Mouse (Mus musculus): ENCODE results near the gene D930020B18Rik. TPM values are rescaled to one million over a fixed set of nuclear protein-coding genes. Genes with fewer than 3 reads are reported as not detected.

The D930020B18Rik gene
- polyA plus RNA-seq (2017; shearing (Covaris generic)), result 1 to 10 TPM in 2 of 3 experiments, not detected in 1; 1.4 TPM

DNA sequence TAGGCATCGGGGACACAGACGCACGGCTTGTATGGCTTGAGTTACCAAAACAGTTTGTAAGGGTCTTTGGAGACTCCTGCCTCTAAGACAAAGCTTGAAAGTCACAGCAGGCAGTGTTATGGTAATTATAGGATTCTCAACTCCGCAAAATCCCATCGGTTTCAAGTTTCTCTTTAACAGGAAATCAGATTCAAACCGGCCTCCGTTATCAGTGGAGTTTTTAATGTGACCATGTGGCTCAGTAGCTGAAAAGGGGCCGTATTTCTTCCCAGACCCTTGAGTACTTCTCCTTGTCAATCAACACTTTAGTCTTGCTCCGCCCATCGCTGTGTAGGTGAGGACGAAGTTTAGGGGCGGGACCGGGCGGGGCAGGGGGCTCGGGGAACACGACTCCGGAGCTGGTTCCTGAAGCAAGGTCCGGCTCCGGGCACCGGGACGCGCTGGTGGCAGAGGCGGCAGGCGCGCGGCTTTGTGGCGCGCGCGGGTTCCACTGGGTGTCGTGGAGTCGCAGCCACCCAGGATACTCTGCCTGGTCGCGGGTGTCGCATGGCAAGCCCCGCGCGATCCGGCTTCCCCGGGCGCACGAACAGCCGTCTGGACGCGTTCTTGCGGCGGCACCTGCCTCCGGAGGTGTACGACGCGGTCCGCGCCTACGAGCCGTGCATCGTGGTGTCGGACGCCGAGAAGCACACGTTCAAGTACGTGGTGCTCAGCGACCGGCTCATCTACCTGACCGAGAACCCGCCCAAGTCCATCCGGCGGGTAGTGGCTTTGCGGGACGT, at the start of gene D930020B18Rik:
Gene D930020B18Rik (plus strand): TSS at position 317 of the 782 bp plus-strand sequence.
- ATAC-seq, result peak; percentile 24

DNA sequence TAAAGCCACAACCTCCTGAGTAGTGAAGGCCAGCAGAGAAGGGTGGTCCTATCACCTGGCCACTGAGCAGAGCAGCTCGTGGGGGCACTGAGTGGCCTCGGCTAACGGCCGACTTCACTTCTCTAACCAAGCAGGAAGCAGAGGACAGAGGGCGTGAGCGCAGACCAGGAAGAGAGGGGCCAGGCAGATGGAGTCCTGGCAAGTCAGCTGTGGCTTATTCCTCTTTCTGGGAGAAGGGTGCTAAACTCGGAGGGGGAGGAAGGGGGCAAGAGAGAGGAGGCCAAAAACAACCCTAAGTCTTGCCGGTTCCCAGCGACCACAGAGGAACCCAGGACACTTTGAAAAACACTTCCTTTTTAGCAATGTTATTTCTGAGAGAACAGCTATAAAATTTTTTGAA, 44.8 kb upstream of the D930020B18Rik start:
- no peak for ATAC-seq

DNA sequence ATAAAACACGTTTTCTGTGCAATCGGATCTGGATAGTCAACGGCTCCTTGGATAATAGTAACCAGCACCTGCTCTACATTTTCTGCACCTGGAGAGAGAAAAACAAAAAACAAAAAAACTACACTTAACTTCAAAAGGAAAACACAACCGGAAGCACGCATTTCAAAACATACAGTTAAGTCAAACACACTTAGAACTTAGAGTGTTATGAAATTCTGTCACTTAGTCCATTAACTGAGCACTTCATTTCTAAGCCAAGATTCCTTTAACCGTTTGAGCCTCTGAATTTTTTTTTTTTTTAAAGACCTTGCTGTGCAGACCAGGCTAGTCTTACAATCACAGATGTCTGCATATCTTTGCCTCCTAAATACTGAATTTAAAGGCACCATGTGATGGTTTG, 40.1 kb upstream of the D930020B18Rik start:
- ATAC-seq, result no peak

DNA sequence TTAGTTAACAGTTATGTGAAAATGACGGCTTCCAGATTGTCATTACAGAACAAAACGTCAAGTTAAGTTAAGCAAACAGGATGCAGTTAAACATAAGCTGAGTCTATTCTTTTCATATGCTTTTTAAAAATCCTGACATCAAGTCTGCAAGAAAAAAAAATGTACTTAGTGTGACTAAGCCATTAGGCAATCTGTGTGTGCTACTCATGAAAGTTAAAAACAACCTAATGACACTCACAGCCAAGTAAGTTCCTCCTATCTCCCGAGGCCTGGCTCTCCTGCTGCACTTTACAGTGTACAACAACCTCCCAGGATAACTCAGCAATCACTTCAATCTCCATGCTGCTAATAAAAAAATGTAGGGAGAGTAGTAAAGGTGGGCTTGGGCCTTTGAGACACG, 37.8 kb upstream of the D930020B18Rik start:
- no peak for ATAC-seq

DNA sequence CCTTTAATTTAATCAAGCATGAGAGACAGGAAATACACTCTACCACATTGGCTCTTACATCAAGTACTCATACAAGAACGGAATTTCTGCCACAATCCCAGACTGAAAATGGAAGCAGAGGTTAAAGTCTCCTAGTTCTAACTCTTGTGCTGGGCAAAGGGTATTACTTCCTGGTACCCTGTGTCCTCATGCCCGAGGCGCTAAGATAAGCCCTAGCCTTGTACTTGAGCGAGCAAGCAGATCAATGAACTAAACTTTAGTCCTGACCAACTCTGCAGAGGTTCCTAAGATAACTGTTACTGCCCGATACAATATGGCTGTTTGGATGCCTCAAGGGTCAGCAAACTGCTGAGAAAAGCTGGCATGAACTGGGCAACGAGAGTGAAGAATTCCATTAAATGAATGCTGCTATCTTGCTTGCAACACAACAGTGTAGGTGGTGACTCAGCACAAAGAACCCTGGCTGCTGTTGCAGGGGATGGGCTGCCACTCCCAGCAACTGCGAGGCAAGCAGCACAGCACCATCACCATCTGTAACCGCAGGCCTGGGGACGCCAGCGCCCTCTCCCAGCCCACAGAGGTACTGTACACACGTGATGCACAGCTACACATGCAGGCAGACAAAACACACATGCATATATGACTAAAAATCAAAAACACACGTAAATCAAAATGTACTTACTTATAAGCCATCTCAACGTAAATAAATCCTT, 36.6 kb upstream of the D930020B18Rik start:
- no peak for ATAC-seq

DNA sequence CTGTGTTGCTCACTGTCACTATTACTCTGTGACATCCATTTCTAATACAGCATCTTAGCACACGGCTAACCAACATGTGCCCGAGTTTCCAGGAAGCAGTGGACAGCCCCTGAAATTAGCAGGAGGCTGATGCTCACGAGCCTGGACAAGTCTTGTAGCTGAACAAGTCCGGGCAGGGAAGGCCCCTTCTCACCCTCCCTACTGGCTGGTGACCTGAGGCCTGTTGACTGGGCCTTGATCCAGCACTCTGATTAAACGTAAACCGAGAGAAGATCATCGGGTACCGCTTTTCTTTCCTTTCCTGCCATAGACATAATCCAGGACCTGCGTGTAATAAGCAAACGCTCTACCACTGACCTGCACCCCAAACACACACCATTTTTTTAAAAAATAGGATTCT, 33.2 kb upstream of the D930020B18Rik start:
- ATAC-seq, result no peak

DNA sequence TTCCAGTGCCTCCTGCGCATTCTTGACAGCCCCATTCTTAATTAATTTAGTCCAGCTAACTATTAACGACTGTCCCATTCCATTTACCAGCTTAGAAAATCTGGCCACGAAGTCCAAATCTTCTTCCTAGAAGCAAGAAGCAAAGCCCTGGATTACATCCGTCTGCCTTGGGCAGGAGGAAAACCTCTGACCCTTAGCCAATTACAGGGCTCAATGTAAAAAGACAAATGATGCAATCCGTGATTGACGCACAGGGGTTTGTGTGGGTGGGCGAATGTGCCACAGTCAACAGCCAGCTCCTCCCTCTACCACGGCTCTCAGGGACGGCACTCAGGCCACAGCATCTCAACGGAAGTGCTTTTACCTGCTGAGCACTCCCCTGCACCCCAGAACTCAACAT, 29.8 kb upstream of the D930020B18Rik start:
- ATAC-seq, result no peak

DNA sequence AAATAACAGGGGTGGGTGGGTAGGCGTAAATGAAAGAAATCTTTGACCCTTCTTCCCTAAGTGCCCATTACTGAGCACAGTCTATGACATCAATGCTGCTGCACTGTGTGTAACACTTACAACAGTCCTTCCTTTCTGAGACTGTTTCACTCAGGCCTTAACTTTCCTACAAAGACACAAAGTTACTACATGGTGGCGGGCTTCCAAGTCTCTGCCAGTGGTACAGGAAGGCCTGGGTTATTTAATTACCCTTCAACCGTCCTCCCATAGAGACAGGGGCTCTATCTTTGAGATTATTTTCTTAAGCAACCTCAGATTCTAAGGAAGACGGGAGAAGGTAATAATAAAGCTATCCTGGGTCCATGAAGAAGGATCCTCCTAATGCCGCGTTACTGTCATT, 28.9 kb upstream of the D930020B18Rik start:
- no peak for ATAC-seq

DNA sequence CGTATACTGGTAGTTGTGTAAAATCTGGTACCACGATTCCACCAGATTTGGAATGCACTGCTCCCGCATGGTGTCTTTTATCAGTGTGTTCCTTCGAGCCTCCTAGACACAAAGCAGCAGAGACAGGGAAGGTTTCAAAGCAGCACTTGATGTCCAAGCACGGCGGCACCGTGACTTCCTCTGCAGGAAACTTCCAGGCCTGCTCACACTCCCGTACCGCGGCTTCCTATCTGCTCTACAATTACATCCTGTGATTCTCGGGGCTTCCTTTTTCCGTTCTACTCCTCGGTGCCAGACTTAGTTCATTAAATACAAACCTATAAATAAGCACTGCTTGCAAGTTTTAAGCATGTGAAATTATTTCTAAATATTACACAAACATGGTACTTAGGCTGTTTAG, 27.8 kb upstream of the D930020B18Rik start:
- ATAC-seq, result no peak

DNA sequence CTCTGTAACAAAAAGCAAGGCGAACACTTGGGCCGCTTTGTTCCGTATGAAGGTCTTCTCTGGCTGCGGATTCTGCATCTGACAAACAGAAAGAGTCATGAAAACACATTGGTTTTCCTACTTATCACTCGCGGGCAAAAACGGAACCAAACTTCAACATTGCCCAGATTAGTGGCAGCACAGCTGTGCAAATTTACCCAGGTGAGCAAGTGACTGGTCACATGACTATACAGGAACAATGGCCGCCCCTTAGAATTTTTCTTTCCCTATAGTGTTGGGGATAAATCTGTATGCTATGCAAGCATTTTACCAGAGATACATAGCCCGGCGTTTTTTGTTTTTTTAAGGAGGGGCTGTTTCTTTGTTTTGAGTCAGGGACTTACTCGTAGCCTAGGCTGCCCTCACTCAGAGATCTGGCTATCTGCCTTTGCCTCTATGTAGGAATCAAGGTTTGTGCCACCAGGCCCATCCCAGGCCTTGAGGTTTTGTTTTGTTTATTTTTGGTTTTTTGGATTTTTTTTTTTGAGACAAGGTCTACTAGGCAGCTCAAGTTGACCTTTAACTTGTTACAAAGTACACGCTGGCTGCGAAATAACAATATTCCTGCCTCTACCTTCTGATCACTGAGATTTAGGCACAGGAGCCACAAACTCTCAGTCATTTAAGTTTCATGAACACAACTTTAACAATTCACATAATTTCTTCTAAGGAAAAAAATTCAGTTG, 26.1 kb upstream of the D930020B18Rik start:
- no peak for ATAC-seq

DNA sequence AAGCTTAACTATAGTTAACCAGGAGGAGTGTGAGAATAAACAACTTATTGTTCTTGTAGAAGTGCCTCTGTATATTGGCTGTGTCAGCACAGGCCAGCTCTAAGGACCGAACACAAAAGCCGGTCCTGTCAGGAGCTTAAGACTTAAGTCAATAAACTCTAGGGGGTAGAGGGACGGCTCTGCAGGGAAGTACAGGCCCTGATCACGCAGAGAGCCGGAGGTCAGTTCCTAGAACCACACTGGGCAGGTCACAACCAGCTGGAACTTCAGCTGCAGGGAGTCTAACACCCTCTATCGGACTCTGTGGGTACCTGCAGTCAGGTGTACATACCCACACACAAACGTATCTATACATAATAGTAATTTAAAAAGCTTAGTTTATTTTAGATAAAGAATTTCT, 25.5 kb upstream of the D930020B18Rik start:
- ATAC-seq, result no peak

DNA sequence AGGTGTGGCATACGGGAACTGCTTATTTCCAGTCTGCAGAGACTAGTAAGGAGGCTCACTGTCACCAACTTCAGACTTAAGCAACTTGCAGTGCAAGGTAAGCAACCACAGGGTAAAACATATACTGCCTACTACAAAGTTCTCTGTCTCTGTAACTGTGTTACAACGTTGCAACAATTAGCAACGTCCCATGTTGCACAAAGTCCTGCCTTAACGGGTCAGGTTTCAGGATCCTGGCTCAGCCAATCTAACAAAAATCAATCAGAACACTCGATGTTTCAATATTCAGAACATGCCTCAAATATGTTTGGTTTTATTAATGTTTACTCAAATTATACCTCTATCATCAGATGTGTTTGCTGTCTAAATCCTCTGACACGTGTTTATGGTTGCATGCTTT, 19.0 kb upstream of the D930020B18Rik start:
- no peak for ATAC-seq

DNA sequence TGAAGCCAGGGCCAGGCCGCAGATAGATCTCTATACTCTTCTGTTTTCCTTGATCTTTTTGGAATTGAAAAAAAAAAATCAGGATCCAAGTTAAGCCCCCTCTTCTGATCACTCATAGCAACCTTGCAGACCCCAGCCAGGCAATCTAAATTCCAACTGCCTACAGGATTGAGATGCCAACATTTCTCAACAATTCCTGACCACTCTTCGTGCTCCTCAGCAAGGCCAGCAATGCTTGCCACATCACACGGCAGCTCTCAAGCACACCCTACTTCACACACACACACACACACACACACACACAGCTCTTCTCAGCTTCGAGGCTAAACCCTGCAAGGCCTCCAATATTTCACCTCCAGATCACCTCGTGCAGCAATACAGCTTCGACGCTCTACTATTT, 17.7 kb upstream of the D930020B18Rik start:
- ATAC-seq, result no peak

DNA sequence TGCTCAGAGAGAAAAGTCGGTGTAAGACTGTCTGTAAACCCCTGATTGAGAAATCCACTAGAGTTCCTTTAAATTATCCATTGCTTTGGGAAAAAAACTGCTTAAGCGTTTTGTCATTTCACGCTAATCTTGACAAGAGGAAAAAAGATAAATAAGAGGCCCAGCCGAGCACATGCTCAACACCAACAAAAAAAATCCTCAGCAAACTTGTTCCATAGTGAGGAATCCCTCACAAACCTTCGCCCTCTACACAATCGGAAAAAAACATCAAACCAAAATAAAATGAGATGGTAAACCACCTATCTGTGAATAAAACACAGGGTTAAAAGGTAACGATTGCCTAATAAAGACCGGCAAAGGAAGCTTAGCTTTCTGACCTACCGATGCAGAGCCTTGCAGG, 16.4 kb upstream of the D930020B18Rik start:
- peak; percentile 1 for ATAC-seq

DNA sequence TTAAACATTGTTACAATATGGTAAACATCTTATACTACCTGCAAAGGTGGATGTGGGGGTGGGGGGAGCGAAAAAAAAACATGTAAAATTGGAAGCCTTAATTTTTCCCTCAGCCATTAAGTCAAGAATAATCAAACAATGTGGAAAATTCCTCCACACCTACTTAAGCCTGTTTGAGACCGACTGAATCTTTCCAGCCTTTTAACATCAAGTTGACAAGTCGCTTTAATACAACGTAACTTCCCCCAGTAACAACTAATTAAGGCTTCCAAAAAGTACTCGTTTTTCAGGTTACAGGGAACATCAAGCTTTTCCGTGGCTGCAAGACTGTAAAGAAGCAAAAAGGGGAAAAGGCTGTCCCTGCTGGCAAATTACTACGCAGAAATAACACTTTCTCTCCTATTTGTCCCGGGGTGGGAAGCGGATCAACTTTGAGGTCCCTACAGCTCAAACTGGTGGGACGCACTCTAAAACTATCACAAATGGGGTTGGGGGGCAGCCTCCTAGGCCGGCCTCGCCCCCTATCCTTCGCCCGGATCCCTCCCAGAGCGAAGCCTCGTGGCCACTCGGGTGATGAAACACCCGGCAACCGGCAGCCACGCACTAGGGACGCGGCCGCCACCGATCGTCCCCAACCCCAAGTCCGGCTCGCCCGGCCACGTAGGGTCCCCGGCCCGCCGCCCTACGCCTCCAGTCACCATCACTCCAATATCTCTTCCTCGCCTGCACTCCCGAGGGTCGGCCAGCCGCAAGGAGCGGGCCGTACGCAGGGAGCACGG, 15.8 kb upstream of the D930020B18Rik start:
- ATAC-seq, result peak; percentile 22

DNA sequence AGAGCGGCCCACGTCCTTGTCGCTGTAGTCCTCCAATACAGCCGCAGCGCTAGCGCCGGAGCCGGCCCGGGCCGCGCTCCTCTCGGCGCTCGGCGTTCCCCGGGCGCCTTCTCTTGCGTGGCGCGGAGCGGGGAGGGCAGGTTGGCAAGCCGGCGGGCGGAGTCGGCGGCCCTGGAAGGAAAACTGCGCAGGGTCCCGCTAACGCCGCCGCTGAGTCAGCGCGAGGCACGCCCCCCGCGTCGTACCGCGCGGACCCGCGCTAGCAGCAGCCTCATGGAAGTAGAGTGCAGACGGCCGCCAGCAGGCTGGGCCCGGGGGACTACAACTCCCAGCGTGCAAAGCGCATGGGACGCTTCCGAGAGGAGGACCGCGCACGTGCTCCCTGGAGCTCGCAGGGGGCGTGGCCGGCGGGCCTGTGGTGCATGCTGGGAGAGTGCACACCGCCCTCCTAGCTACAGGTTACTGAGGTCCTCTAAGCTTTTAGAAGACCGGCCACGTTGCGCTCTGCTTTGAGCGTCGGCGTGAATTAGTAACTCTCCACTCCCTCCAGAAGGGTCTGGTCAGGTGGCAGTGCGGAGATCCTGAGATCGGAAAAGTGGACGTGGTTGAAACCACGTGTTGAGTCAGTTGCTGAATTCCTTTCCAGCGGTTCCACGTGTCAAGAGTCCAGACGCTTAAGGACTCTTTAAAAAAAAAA, 15.1 kb upstream of the D930020B18Rik start, which contains the start of gene Xpot:
Gene Xpot (minus strand): TSS at position 147 of the 697 bp plus-strand sequence.
- ATAC-seq, result peak; percentile 93

DNA sequence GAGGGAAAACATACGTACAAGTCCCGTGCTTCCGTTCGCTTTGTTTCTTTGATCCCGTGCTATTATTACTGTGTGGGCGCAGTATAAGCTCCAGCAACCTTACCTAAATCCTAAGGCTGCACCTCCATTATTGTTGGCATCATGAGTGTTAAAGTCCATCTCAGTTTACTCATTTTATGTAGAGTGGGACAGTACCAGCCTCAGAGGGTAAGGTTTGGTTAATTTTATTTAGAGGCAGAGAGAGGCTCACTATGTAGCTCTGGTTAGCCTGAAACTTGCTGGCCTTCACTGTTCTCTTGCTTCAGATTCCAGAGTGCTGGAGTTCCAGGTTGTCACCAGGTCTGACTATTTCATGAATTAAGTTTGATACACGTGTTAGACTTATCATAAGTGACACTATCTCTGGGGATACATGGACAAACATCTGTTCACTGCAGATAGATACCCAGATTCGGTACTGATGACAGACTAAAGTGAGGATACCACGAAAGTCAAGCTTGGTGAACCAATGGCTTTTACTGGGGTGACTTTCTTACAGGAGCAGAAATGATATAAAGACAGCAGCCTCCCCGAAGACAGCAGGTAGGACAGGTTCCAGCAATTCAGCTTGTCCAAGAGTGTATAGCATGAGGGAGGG, 14.1 kb upstream of the D930020B18Rik start:
- no peak for ATAC-seq

DNA sequence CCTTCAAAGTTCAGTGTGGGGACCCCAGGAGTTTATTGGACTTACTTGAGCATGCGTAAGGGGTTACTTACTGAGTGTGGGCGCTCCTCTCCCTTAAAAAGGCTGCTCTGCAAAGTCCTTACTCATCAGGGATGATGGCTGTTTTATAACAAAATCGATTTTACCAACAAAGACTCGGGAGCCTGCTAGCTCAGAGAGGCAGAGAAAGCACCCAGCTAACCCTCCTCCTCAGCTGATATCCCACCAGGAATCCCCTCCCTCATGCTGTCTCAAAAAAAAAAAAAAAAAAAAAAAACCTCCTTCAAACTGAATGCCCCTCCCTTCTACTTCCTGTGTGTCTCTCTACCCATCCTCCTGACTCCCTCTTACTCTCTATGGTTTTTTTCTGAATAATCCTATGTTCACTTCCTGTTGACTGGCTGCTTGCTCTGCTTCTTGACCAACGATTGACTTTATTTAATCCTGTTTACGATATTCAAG, 12.8 kb upstream of the D930020B18Rik start:
- ATAC-seq, result no peak

DNA sequence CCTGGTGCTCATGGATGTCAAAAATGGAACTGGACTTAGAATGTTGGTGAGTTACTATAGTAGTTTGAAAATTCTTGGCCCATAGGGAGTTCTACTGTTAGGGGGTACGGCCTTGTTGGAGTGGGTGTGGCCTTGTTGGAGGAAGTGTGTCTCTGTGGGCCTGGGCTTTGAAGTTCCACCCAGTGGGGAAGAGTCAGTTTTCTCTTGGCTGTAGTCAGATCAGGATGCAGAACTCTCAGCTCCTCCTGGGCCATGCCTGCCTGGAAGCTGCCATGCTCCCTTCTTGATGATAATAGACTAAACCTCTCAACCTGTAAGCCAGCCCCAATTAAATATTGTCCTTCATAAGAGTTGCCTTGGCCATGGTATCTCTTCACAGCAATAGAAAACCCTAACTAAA, 7.2 kb upstream of the D930020B18Rik start:
- no peak for ATAC-seq

DNA sequence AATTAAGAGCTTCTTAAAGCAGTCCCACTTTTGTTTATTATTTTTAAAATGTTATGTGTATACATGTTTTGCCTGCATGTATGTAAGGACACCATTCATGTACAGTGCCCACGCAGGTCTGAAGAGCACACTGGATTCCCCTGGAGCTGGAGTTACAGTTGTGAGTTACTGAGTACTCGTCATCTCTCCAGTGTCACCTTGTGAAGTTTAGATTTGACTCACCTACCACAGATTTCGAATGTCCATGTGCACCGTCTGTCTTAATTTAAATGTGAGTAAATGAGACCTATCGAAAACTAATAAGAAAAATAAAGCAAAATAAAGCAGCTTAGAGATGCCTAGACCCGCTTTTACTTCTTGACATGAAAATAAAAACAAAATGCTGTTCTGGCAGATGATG, 5.1 kb upstream of the D930020B18Rik start:
- ATAC-seq, result no peak

DNA sequence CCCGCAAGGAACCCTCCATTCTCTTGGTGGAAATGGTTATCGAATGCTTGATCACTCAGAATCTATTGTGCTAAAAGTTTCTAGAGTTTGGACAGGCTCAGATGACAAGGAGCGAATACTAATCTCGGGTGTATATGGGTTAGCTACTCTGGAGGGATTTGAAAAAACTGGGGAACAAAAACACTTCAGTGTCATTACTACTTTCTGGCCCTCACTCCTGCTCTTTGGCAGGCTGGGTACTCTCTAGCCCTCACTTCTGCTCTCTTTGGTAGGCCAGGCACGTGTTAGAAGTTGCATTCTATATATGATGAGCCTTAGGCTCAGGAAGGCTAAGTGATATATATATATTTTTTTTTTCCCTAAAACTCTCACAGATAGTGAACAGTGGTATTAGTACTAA, 1.8 kb upstream of the D930020B18Rik start:
- ATAC-seq, result no peak

Data from inflammation-experienced regulatory T-cells, adult 6 months (primary cell).